Mouse (Mus musculus): ENCODE data around the gene Psmb1. TPM values are rescaled to one million over a fixed set of nuclear protein-coding genes. Genes with fewer than 3 reads are reported as not detected.

Gene Psmb1
- polyA plus RNA-seq, 1 experiment from 2014 or later, result 179 TPM

DNA sequence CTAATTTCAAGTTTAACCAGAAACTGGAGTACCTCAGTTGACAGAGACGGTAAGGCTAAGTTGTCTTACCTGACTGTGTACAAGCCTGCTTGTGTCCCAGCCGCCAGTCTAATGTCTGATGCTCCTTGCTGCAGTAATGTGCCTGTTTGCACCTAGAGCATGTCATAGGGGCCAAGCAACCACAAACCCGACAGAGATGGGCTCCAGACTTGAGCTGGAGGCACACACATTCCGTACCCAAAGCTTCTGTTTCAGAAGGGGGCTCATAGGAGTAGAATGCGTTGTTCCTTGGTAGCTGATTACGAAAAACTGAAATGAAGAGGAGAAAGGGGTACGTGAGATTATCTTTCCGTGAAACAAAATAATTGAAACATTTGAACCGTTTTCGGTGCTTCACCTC, 26.8 kb upstream of the Psmb1 start:
- 12% methylated on average over 10 of the region's 10 CpGs for WGBS
- ATAC-seq (replicated peaks; ENCODE audit: insufficient number of reproducible peaks, insufficient read depth, low FRiP score, low read depth), result no peak

DNA sequence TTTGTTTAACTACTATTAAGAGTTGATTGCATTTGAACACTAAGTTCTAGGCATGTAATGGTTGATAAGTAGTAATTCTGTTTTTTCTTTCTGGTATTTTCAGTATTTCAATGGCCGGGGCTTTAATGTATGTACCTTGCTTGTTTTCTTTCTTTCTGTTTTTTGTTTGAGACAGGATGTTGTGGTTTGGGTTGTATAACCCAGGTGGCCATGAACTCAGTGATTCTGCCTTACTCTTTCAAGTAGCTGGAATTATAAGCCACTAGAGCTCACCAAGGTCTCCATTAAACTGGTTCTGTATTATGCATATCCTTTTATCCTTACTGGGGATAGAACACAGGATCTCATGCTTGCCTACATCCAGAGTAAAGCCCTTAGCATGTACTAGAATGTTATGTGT, 19.2 kb upstream of the Psmb1 start:
- Histone ChIP-seq H3K27me3 (no peaks in the 10 kb centered on the region), H3K4me3 (no peak overlapping the region), H3K4me1 (replicated peaks) (no peaks in the 10 kb centered on the region), H3K27ac (no peak overlapping the region), H3K9ac (no peak overlapping the region), H3K4me2 (no peak overlapping the region), H3K36me3 (peaks cover 85% of the 10 kb centered on the region), H3K9me3 (replicated peaks) (no peaks in the 10 kb centered on the region)
- WGBS, result 96% methylated on average over 1 of the region's 1 CpGs
- ATAC-seq (replicated peaks; ENCODE audit: insufficient number of reproducible peaks, insufficient read depth, low FRiP score, low read depth), result no peak

More for the DNA sequence above, 26.8 kb upstream of the Psmb1 start:
- Histone ChIP-seq H3K27ac (no peak overlapping the region), H3K27me3 (no peaks in the 10 kb centered on the region), H3K4me2 (peak overlapping the region; percentile 88), H3K36me3 (peaks cover 28% of the 10 kb centered on the region), H3K4me1 (replicated peaks) (peaks cover 10% of the 10 kb centered on the region), H3K9me3 (replicated peaks) (no peaks in the 10 kb centered on the region), H3K4me3 (peak overlapping the region; percentile 96), H3K9ac (peak overlapping the region; percentile 74)

DNA sequence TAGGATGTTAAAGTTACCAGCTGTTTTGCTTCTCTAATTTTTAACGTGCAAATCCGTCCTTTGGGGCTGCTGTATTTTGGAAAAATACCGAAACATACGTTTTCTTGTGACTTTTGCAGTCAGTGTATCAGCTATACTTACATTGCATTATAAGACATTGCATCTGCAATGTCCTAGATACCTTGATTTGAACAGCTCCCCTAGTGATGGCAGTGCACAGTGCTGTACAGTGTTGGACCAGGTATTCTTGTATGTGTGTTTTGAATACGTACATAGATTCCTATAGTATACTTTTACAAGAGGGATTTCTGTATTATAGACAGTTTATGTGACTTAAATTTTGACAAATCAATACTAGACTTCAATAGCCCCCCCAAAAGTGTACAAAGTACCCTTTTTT, 18.6 kb upstream of the Psmb1 start:
- Histone ChIP-seq H3K36me3 (peaks cover 91% of the 10 kb centered on the region), H3K4me1 (replicated peaks) (no peaks in the 10 kb centered on the region), H3K9ac (no peak overlapping the region), H3K27me3 (no peaks in the 10 kb centered on the region), H3K9me3 (replicated peaks) (no peaks in the 10 kb centered on the region), H3K4me2 (no peak overlapping the region), H3K4me3 (no peak overlapping the region), H3K27ac (no peak overlapping the region)
- no peak for ATAC-seq (replicated peaks; ENCODE audit: insufficient number of reproducible peaks, insufficient read depth, low FRiP score, low read depth)
- WGBS, result 90% methylated on average over 5 of the region's 5 CpGs

DNA sequence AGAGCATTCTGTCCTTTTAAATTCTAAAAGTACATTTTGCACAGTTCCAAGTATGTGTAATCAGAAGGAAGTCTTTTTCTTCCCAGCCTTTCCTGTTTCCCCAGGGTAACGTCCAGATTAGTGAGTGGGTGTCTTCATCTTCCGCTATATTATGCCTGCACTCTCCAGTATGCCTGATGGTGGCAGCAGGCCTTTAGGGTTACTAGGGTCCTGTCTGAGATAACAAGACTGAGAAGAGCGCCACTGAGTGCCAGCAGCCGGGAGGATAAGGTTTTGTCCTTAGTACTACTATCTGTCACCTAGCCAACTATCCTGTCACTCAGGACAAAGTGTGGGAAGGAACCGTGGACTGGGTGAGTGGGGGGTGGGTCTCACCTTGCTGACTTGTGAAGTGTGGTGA, 18.2 kb upstream of the Psmb1 start:
- H3K9me3 ChIP-seq (replicated peaks), result no peaks in the 10 kb centered on the region
- 40% methylated on average over 5 of the region's 5 CpGs for WGBS
- no peak for ATAC-seq (replicated peaks; ENCODE audit: insufficient number of reproducible peaks, insufficient read depth, low FRiP score, low read depth)
- no peaks in the 10 kb centered on the region for H3K4me1 ChIP-seq (replicated peaks)
- H3K27ac ChIP-seq, result no peak overlapping the region
- peaks cover 94% of the 10 kb centered on the region for H3K36me3 ChIP-seq
- H3K4me2 ChIP-seq, result no peak overlapping the region
- no peak overlapping the region for H3K4me3 ChIP-seq
- no peak overlapping the region for H3K9ac ChIP-seq
- no peaks in the 10 kb centered on the region for H3K27me3 ChIP-seq

DNA sequence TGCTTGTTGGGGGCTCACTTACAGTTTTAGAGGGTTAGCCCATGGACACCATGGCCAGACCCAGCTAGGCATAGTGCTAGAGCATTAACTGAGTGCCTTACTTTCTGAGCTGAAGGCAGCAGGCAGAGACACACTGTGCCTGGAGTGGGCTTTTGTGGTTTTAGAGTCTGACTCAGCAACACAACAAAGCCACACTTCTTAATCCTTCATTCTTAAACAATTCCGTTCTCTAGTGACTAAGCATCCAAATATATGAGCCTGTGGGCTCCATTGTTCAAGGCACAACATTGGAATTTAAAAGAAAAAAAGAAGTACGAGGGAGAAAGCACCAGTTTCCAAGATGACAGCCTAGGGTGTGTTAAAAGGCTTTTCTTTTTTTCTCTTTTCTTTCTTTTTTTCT, 11.1 kb upstream of the Psmb1 start:
- ATAC-seq (replicated peaks; ENCODE audit: insufficient number of reproducible peaks, insufficient read depth, low FRiP score, low read depth), result no peak
- 85% methylated on average over 2 of the region's 2 CpGs for WGBS
- no peak overlapping the region for H3K9ac ChIP-seq
- no peak overlapping the region for H3K4me2 ChIP-seq
- no peaks in the 10 kb centered on the region for H3K9me3 ChIP-seq (replicated peaks)
- H3K27me3 ChIP-seq, result no peaks in the 10 kb centered on the region
- no peak overlapping the region for H3K4me3 ChIP-seq
- no peak overlapping the region for H3K27ac ChIP-seq
- peaks cover 94% of the 10 kb centered on the region for H3K36me3 ChIP-seq
- no peaks in the 10 kb centered on the region for H3K4me1 ChIP-seq (replicated peaks)

DNA sequence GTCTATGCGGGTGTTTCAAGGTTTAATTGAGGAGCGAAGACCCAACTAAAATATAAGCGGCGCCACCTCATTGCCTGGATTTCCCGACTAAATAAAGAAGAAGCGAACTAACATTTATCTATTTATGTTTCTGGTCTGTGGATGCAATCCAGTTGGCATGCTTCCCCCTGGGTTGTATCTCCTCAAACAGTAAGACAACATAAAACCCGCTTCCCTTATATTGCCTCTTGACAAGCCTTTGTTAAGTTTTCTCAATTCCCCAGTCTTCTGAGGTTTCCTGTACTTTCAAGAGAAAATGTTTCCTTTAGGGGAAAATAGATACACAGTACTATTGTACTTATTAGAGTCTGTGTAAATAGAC, 818 bp downstream of the Psmb1 start:
- no peaks in the 10 kb centered on the region for H3K9me3 ChIP-seq (replicated peaks)
- 44% methylated on average over 7 of the region's 7 CpGs for WGBS
- no peaks in the 10 kb centered on the region for H3K27me3 ChIP-seq
- H3K36me3 ChIP-seq, result peaks cover 20% of the 10 kb centered on the region
- no peak for ATAC-seq (replicated peaks; ENCODE audit: insufficient number of reproducible peaks, insufficient read depth, low FRiP score, low read depth)
- H3K9ac ChIP-seq, result peak overlapping the region; percentile 47; the same call in 1 of the 2 replicates
- H3K27ac ChIP-seq, result peak overlapping the region; percentile 96
- peak overlapping the region; percentile 88 for H3K4me3 ChIP-seq
- peak overlapping the region; percentile 72 for H3K4me2 ChIP-seq
- H3K4me1 ChIP-seq (replicated peaks), result peaks cover 32% of the 10 kb centered on the region

DNA sequence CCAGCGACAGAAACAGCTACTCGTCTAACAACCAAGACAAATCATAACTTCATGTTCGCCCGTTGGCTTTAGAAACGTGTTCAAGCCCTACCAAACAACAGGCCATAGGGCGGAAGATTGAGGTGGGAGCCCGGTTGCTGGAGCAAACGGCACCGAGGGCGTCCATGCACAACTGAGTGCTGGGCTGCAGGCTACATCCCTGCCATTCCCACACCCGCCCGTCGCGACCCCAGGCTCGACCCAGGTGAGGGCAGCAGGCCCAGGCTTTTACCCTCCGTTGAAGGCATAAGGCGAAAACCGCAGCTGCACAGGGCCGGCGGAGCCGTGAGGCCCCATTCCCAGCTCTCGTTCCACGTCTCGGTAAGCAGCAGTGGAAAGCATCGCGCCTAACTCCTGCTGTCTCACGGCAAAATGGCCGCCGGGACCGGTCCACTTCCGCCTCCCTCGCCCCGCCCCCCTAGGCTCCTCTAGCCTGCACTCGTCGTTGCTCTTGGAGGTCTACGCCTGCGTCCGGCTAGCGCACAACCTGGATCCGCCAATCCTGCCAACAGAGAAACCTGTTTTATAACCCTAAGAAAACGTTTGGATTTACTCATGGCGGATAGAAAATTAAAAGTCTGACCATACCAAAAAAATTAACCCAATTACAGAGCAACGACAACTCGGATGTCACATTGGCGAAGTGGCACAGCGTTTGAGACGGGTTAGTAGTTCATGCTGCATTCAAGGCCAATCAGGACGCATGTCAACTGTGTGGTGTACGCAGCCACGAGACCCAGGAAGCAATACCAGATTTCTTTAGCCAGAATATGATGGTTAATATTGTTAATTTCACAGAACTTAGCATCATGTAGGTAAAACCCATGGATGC, 1.4 kb downstream of the Psmb1 start:
- Histone ChIP-seq H3K27me3 (no peaks in the 10 kb centered on the region), H3K4me2 (peak overlapping the region; percentile 72), H3K9me3 (replicated peaks) (no peaks in the 10 kb centered on the region), H3K27ac (peak overlapping the region; percentile 96), H3K4me3 (peak overlapping the region; percentile 88), H3K9ac (peak overlapping the region; percentile 76), H3K4me1 (replicated peaks) (peaks cover 32% of the 10 kb centered on the region), H3K36me3 (peaks cover 24% of the 10 kb centered on the region)
- ATAC-seq (replicated peaks; ENCODE audit: insufficient number of reproducible peaks, insufficient read depth, low FRiP score, low read depth), result peak; percentile 95
- under 1% methylated on average over 50 of the region's 50 CpGs for WGBS

DNA sequence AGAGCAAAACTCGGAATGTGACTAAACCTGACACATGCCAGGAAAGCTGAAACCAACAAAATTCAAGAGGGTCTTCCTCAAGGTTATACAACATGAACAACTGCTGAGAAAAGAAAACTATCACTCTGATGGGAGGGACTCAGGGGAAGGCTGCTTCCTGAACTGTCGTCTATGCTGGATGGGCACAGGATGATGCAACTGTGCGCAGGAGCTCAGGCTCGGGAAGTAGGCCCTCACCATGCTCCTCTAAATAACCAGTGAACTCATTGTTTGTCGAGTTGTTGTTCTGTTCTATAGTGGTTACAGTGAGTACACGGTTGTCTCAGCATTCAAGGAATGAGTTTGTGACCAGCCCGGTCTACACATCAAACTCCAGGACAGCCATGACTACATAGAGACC, 9.0 kb downstream of the Psmb1 start:
- ATAC-seq (replicated peaks; ENCODE audit: insufficient number of reproducible peaks, insufficient read depth, low FRiP score, low read depth), result no peak
- Histone ChIP-seq H3K9me3 (replicated peaks) (no peaks in the 10 kb centered on the region), H3K27me3 (no peaks in the 10 kb centered on the region), H3K36me3 (peaks cover 53% of the 10 kb centered on the region), H3K27ac (no peak overlapping the region), H3K4me2 (no peak overlapping the region), H3K4me1 (replicated peaks) (peaks cover 9% of the 10 kb centered on the region; the same call in 1 of the 2 replicates), H3K4me3 (no peak overlapping the region), H3K9ac (no peak overlapping the region)
- 79% methylated on average over 7 of the region's 7 CpGs for WGBS

DNA sequence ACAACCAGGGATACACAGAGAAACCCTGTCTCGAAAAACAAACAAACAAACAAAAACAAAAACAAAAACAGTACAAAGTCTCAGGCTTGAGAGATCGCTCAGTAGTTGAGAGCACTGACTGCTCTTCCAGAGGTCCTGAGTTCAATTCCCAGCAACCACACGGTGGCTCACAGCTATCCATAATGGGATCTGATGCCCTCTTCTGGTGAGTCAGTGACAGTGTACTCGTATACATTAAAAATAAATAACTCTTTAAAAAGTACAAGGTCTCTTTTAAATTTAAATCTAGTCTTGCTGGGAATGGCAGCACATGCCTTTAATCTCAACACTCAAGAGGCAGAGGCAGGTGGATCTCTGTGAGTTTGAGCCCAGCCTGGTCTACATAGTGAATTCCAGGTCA, 26.9 kb downstream of the Psmb1 start:
- H3K4me2 ChIP-seq, result no peak overlapping the region
- no peak overlapping the region for H3K27ac ChIP-seq
- 86% methylated on average over 4 of the region's 4 CpGs for WGBS
- H3K4me1 ChIP-seq (replicated peaks), result no peaks in the 10 kb centered on the region
- H3K36me3 ChIP-seq, result peaks cover 71% of the 10 kb centered on the region
- ATAC-seq (replicated peaks; ENCODE audit: insufficient number of reproducible peaks, insufficient read depth, low FRiP score, low read depth), result no peak
- H3K4me3 ChIP-seq, result no peak overlapping the region
- H3K9me3 ChIP-seq (replicated peaks), result no peaks in the 10 kb centered on the region
- no peak overlapping the region for H3K9ac ChIP-seq
- no peaks in the 10 kb centered on the region for H3K27me3 ChIP-seq

DNA sequence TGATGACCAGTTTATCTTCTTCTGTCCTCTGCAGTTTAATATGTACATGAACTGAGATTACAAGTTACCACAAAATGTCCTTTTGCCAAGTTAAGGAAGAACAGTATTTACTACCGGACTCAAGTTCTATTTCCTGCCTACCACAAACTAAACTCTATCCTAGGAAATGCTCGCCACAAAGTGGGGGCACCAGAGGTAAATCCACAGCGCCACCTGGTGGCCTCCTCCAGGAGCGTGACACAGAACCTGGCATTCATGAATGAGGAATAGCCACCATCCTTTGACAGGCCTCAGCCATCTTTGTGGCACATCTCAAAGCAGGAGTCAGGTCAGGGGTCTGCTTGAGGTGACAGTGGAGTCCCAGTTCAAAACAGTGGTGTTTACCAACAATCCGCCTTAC, 31.9 kb downstream of the Psmb1 start:
- Histone ChIP-seq H3K36me3 (peaks cover 22% of the 10 kb centered on the region), H3K4me1 (replicated peaks) (peaks cover 2% of the 10 kb centered on the region), H3K4me2 (no peak overlapping the region), H3K9ac (no peak overlapping the region), H3K9me3 (replicated peaks) (no peaks in the 10 kb centered on the region), H3K4me3 (no peak overlapping the region), H3K27me3 (no peaks in the 10 kb centered on the region), H3K27ac (no peak overlapping the region)
- ATAC-seq (replicated peaks; ENCODE audit: insufficient number of reproducible peaks, insufficient read depth, low FRiP score, low read depth), result 0 out of 2 replicates have a peak, but pooled peaks have one; percentile 35
- 20% methylated on average over 5 of the region's 5 CpGs for WGBS

DNA sequence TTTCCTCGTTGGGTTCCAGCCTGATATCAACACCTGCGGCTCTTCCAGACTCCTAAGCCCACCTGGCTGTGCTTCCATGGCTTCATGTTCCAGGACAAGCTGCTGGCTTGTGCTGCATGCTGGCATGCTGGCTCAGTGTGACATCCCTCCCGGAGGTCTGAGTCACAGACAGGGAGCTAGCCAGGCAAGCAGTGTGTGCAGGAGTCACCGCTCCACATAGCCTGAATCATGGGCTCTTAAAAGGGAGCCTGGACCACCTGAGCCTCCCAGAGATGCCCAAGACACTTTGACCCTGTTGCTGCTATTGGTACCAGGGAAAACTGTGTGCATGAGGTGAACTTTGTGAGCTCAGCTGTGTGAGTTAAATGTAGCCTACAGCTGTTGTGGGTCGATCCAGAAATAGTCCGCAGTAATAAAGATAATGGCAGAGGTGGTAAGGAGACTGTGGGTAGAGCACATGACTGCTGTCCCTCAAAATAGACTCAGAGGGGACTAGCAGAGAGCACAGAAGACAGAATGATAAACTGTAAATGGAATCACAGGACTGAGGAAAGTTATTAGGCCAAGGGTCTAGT, 37.5 kb downstream of the Psmb1 start:
- Histone ChIP-seq H3K9me3 (replicated peaks) (no peaks in the 10 kb centered on the region), H3K27me3 (no peaks in the 10 kb centered on the region), H3K4me2 (peak overlapping the region; percentile 43), H3K4me3 (no peak overlapping the region), H3K9ac (no peak overlapping the region), H3K27ac (peak overlapping the region; percentile 95), H3K4me1 (replicated peaks) (peaks cover 14% of the 10 kb centered on the region), H3K36me3 (no peaks in the 10 kb centered on the region)
- peak; percentile 95 for ATAC-seq (replicated peaks; ENCODE audit: insufficient number of reproducible peaks, insufficient read depth, low FRiP score, low read depth)
- WGBS, result 56% methylated on average over 6 of the region's 6 CpGs

DNA sequence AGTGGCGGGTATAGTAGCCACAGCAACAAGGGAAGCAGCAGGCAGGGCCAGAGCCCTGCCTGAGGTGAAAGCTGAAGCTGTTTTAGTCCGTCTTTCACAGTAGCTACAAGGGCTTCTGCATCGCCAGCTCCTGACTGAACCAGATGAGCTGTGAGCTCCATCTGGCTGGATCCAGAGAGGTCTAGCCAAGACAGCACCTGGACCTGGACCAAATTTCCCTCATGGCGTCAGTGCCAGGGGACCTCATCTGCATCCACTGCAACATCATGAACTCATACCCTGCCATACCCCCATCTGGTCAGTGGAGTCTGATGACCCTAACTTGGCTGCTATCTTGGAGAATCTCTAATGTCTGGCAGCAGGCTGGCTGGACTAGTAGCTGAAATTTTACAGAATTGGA, 39.8 kb downstream of the Psmb1 start:
- Histone ChIP-seq H3K27ac (no peak overlapping the region), H3K9me3 (replicated peaks) (no peaks in the 10 kb centered on the region), H3K36me3 (no peaks in the 10 kb centered on the region), H3K27me3 (no peaks in the 10 kb centered on the region), H3K4me3 (no peak overlapping the region), H3K4me1 (replicated peaks) (peaks cover 14% of the 10 kb centered on the region), H3K4me2 (no peak overlapping the region), H3K9ac (no peak overlapping the region)
- ATAC-seq (replicated peaks; ENCODE audit: insufficient number of reproducible peaks, insufficient read depth, low FRiP score, low read depth), result no peak
- 81% methylated on average over 4 of the region's 4 CpGs for WGBS

All from heart, embryonic 15.5 days (tissue).